Mouse (Mus musculus) midbrain, embryonic 14.5 days (tissue): ENCODE measurements around the gene Madd. TPM values are rescaled to one million over a fixed set of nuclear protein-coding genes. Genes with fewer than 3 reads are reported as not detected.

Source experiments
- ATAC-seq: fragments of 200-750 bp; cut with Nextera tagmentation; 2 replicates; pipeline ENCODE4 v1.8.0; 2017; ENCODE audit warnings: moderate number of reproducible peaks, moderate library complexity; ENCODE audit not compliant: low FRiP score, low TSS enrichment
- DNase-seq: peaks from one replicate; pipeline ENCODE4 v3.0.0-alpha.2; 2015
- H3K27ac ChIP-seq: fragments of 300-500 bp; sonication (generic); replicated peaks from 2 replicates; pipeline ENCODE4 v1.5.1; 2014; ENCODE audit warnings: mild to moderate bottlenecking, low read depth, low read length, moderate library complexity
- H3K27me3 ChIP-seq: fragments of 300-500 bp; sonication (generic); 2 replicates; pipeline ENCODE4 v1.6.1; 2014; ENCODE audit warnings: low read length, control low read depth, mixed read lengths; ENCODE audit not compliant: control insufficient read depth, insufficient read depth
- H3K36me3 ChIP-seq: fragments of 300-500 bp; sonication (generic); 2 replicates; pipeline ENCODE4 v1.6.1; 2014; ENCODE audit warnings: low read length, control low read depth; ENCODE audit not compliant: control insufficient read depth, insufficient read depth
- H3K4me1 ChIP-seq: fragments of 300-500 bp; sonication (generic); 2 replicates; pipeline ENCODE4 v1.6.1; 2014; ENCODE audit warnings: mild to moderate bottlenecking, antibody characterized with exemption, low read length, control low read depth; ENCODE audit not compliant: control insufficient read depth, insufficient read depth
- H3K4me2 ChIP-seq: fragments of 300-500 bp; sonication (generic); 2 replicates; pipeline ENCODE4 v1.6.1; 2014; ENCODE audit warnings: mild to moderate bottlenecking, low read length, moderate library complexity
- H3K4me3 ChIP-seq: fragments of 300-500 bp; sonication (generic); replicated peaks from 2 replicates; pipeline ENCODE4 v1.5.1; 2014; ENCODE audit warnings: low read depth, low read length
- H3K9ac ChIP-seq: fragments of 300-500 bp; sonication (generic); replicated peaks from 2 replicates; pipeline ENCODE4 v1.6.1; 2014; ENCODE audit warnings: mild to moderate bottlenecking, low read length, moderate library complexity
- H3K9me3 ChIP-seq: fragments of 300-500 bp; sonication (generic); 2 replicates; pipeline ENCODE4 v1.6.1; 2016; ENCODE audit warnings: low read length, control low read depth, mixed read lengths; ENCODE audit not compliant: control insufficient read depth
- WGBS: fragments of 180-500 bp; shearing (Covaris S2); extraction: QIAGEN DNeasy Blood & Tissue Kit; methylation state at CpG from one replicate; pipeline ENCODE4 v1.1.7; 2014; 5-methylcytosine and 5-hydroxymethylcytosine counted together
- polyA plus RNA-seq: library from polyadenylated mRNA; unstranded; fragments of >200 nt; fragmentation: Nextera tagmentation; extraction: Ambion mirVana; gene quantifications from 2 replicates; pipeline ENCODE4 v1.2.1, GENCODE M21; 2014

The Madd gene
- polyA plus RNA-seq, 1 experiment from 2014 or later = 56.3 TPM

- DNase-seq (peak; percentile 94), ATAC-seq (peak; percentile 95)
- WGBS = under 1% methylated on average over 77 of the region's 81 CpGs
- H3K9me3 ChIP-seq = no peaks in the 10 kb centered on the region
- no peaks in the 10 kb centered on the region for H3K27me3 ChIP-seq
- H3K4me3 ChIP-seq = peak overlapping the region; percentile 87
- H3K36me3 ChIP-seq = peaks cover 14% of the 10 kb centered on the region
- H3K27ac ChIP-seq = peak overlapping the region; percentile 93
- H3K4me1 ChIP-seq = peaks cover 23% of the 10 kb centered on the region
- H3K4me2 ChIP-seq = peak overlapping the region; percentile 74
- H3K9ac ChIP-seq = peak overlapping the region; percentile 84
These were observed 1.1 kb downstream of the Madd start for GRCm38 (mm10) chr2:91182405-91183147.

GRCm38 (mm10) chr2:91182016-91182404 lies 1.6 kb downstream of the Madd start:
- Histone ChIP-seq H3K4me1 (peaks cover 23% of the 10 kb centered on the region), H3K27ac (peak overlapping the region; percentile 93), H3K9me3 (no peaks in the 10 kb centered on the region), H3K9ac (peak overlapping the region; percentile 84), H3K36me3 (peaks cover 17% of the 10 kb centered on the region), H3K27me3 (no peaks in the 10 kb centered on the region), H3K4me3 (peak overlapping the region; percentile 87), H3K4me2 (peak overlapping the region; percentile 74)
- ATAC-seq = no peak
- 9% methylated on average over 8 of the region's 8 CpGs for WGBS
- peak; percentile 31 for DNase-seq

- ATAC-seq (no peak), DNase-seq (no peak)
- Histone ChIP-seq H3K4me3 (no peak overlapping the region), H3K4me1 (peaks cover 23% of the 10 kb centered on the region), H3K4me2 (peak overlapping the region; percentile 74), H3K9me3 (no peaks in the 10 kb centered on the region), H3K36me3 (peaks cover 30% of the 10 kb centered on the region), H3K27me3 (no peaks in the 10 kb centered on the region), H3K27ac (no peak overlapping the region), H3K9ac (no peak overlapping the region; the same call in 1 of the 2 replicates)
- WGBS = 67% methylated on average over 5 of the region's 5 CpGs
These were observed 2.9 kb downstream of the Madd start for GRCm38 (mm10) chr2:91180706-91181105.

GRCm38 (mm10) chr2:91179825-91180224 lies 3.8 kb downstream of the Madd start:
- Histone ChIP-seq H3K4me2 (no peak overlapping the region), H3K36me3 (peaks cover 36% of the 10 kb centered on the region)

GRCm38 (mm10) chr2:91176234-91176633 lies 7.4 kb downstream of the Madd start:
- Histone ChIP-seq H3K4me1 (peaks cover 15% of the 10 kb centered on the region), H3K27ac (no peak overlapping the region), H3K4me3 (no peak overlapping the region), H3K27me3 (no peaks in the 10 kb centered on the region), H3K9me3 (no peaks in the 10 kb centered on the region), H3K9ac (no peak overlapping the region), H3K4me2 (no peak overlapping the region), H3K36me3 (peaks cover 70% of the 10 kb centered on the region)
- ATAC-seq (no peak), DNase-seq (no peak)
- WGBS = 72% methylated on average over 6 of the region's 6 CpGs

More at GRCm38 (mm10) chr2:91179825-91180224, 3.8 kb downstream of the Madd start:
- 39% methylated on average over 4 of the region's 4 CpGs for WGBS
- no peak overlapping the region for H3K9ac ChIP-seq
- H3K4me3 ChIP-seq = no peak overlapping the region
- ATAC-seq = no peak
- H3K4me1 ChIP-seq = peaks cover 23% of the 10 kb centered on the region
- H3K27ac ChIP-seq = no peak overlapping the region
- H3K9me3 ChIP-seq = no peaks in the 10 kb centered on the region
- DNase-seq = no peak
- no peaks in the 10 kb centered on the region for H3K27me3 ChIP-seq

GRCm38 (mm10) chr2:91175490-91175889 lies 8.1 kb downstream of the Madd start:
- 93% methylated on average over 4 of the region's 4 CpGs for WGBS
- ATAC-seq = no peak
- peaks cover 75% of the 10 kb centered on the region for H3K36me3 ChIP-seq

GRCm38 (mm10) chr2:91169587-91170322 lies 13.9 kb downstream of the Madd start:
- ATAC-seq (no peak), DNase-seq (no peak)

More at GRCm38 (mm10) chr2:91175490-91175889, 8.1 kb downstream of the Madd start:
- Histone ChIP-seq H3K4me2 (no peak overlapping the region), H3K27ac (no peak overlapping the region), H3K9ac (no peak overlapping the region), H3K9me3 (no peaks in the 10 kb centered on the region), H3K4me1 (peaks cover 8% of the 10 kb centered on the region; the same call in 1 of the 2 replicates), H3K4me3 (no peak overlapping the region), H3K27me3 (no peaks in the 10 kb centered on the region)
- no peak for DNase-seq

DNA sequence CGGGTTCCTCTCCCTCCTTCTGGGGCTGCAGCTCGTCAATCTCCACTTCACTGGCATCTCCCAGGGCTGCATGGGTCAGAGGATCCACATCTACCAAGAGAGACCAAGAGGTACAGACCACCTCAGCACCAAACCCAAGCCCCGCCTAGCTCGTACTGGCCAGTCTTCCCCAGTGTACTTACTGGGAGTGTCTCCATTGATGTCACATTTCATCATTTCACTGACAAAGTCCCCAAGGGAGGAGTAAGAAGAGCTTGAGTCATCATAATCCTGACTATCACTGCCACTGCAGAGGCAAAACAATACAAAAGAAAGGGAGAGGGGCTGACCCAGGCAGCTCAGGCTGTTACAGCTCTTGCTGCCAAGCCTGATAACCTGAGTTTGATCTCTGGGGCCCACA lies 16.0 kb downstream of the Madd start:
- no peaks in the 10 kb centered on the region for H3K9me3 ChIP-seq
- no peaks in the 10 kb centered on the region for H3K27me3 ChIP-seq
- H3K36me3 ChIP-seq = peaks cover 93% of the 10 kb centered on the region
- H3K27ac ChIP-seq = no peak overlapping the region
- no peak overlapping the region for H3K4me3 ChIP-seq
- ATAC-seq (no peak), DNase-seq (no peak)
- no peak overlapping the region for H3K9ac ChIP-seq
- H3K4me2 ChIP-seq = no peak overlapping the region
- H3K4me1 ChIP-seq = no peaks in the 10 kb centered on the region
- 81% methylated on average over 4 of the region's 4 CpGs for WGBS

More at GRCm38 (mm10) chr2:91169587-91170322, 13.9 kb downstream of the Madd start:
- peaks cover 91% of the 10 kb centered on the region for H3K36me3 ChIP-seq
- H3K9me3 ChIP-seq = no peaks in the 10 kb centered on the region
- no peak overlapping the region for H3K4me2 ChIP-seq
- no peaks in the 10 kb centered on the region for H3K27me3 ChIP-seq
- H3K4me3 ChIP-seq = no peak overlapping the region
- no peak overlapping the region for H3K9ac ChIP-seq
- H3K27ac ChIP-seq = no peak overlapping the region
- WGBS = 93% methylated on average over 25 of the region's 25 CpGs
- H3K4me1 ChIP-seq = no peaks in the 10 kb centered on the region
